23 mouse cellular contexts compared by ENCODE assay signal in the genomic region with DNA sequence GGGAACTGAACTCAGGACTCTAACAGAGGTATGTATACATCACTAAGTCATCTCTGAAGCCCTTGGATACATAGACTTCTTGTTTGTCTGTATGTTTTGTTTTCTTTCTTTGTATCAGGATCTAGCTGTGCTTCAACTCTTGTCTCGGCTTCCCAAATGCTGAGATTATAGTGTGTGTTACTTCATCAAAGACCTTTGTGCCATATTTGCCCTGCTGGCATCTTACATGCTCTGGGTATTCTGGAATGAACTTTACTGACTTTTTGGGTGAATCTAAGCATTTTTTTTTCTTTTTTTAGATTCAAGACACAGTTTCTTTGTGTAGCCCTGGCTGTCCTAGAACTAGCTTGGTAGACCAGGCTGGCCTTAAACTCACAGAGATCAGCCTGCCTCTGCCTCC. TPM values are rescaled to one million over a fixed set of nuclear protein-coding genes. Genes with fewer than 3 reads are reported as not detected.
DNase-seq lines count a peak whose midpoint lies in the region; ATAC-seq and TF ChIP-seq lines count a peak whose summit lies in the region.
"Had no signal": no experiment of that assay in that cellular context is flagged by ENCODE, and none has a peak within 500 bp of the region (broad histone marks: within the 10 kb centered on the region; RNA-seq: fewer than 3 reads in every experiment).

No protein-coding gene starts in this region.

- no peak overlapping the region for H3K4me2 ChIP-seq in liver, postnatal 0 days (ENCODE audit: low read depth, low read length)

- H3K9ac ChIP-seq in liver, adult 2 months (ENCODE audit: low read depth, low read length), result no peak overlapping the region
- H3K9ac ChIP-seq in liver, postnatal 0 days (replicated peaks), result no peak overlapping the region

- H3K4me1 ChIP-seq in liver, adult 2 months (ENCODE audit: control insufficient read depth, insufficient read depth, low read length), result no peaks in the 10 kb centered on the region
- no peaks in the 10 kb centered on the region for H3K4me1 ChIP-seq in liver, postnatal 0 days (ENCODE audit: insufficient read depth)
- H3K4me1 ChIP-seq in brown adipose tissue, adult 24 weeks (ENCODE audit: control insufficient read depth, insufficient read depth, insufficient read length, low read length), result no peaks in the 10 kb centered on the region; the same call in 1 of the 2 replicates

- peaks cover 62% of the 10 kb centered on the region for H3K36me3 ChIP-seq in liver, adult 2 months (ENCODE audit: control insufficient read depth, insufficient read depth, low read length)
- H3K36me3 ChIP-seq in liver, postnatal 0 days (replicated peaks; ENCODE audit: insufficient read depth, low read length), result peaks cover 43% of the 10 kb centered on the region
- H3K36me3 ChIP-seq: G1E had no signal

- no peak for TF ChIP-seq POLR2A in liver, adult 2 months (IDR thresholded peaks at IDR 0.05; ENCODE audit: extremely low read depth, insufficient read depth, low read length)

- no peaks in the 10 kb centered on the region for H3K27me3 ChIP-seq in liver, adult 2 months (ENCODE audit: control insufficient read depth, insufficient read depth, low read length)
- no peaks in the 10 kb centered on the region for H3K27me3 ChIP-seq in liver, postnatal 0 days (ENCODE audit: insufficient read depth, low read length)
- H3K27me3 ChIP-seq: CH12.LX, Patski had no signal

- H3K79me2 ChIP-seq in liver, adult 2 months (ENCODE audit: control insufficient read depth, insufficient read depth, low read length), result 0 out of 2 replicates have a peak, but pooled peaks cover 2% of the 10 kb centered on the region

- H3K27ac ChIP-seq in liver, adult 2 months (replicated peaks; ENCODE audit: insufficient read depth, low read depth, low read length), result no peak overlapping the region
- no peak overlapping the region for H3K27ac ChIP-seq in liver, postnatal 0 days (ENCODE audit: low read depth)
- H3K27ac ChIP-seq in brown adipose tissue, adult 24 weeks (replicated peaks; ENCODE audit: low read depth, low read length), result peak overlapping the region; percentile 82

- 34% methylated on average over 1 of the region's 1 CpGs for WGBS in liver, adult 2 months
- WGBS in liver, postnatal 0 days (ENCODE audit: insufficient replicate concordance), result 84% methylated on average over 1 of the region's 1 CpGs

- TF ChIP-seq CTCF in liver, adult 2 months (IDR thresholded peaks at IDR 0.05; ENCODE audit: low read depth, low read length), result no peak
- TF ChIP-seq CTCF in liver, postnatal 0 days (IDR thresholded peaks at IDR 0.05; ENCODE audit: low read depth), result no peak

- no peaks in the 10 kb centered on the region for H3K9me3 ChIP-seq in liver, postnatal 0 days (ENCODE audit: low read length)
- H3K9me3 ChIP-seq: G1E had no signal

- peak; percentile 55 for DNase-seq in liver, adult 2 months (ENCODE audit: extremely low read depth, low read depth, low spot score)
- DNase-seq in liver, postnatal 0 days, result no peak
- DNase-seq in adipocyte (ENCODE audit: low spot score), result peak; percentile 64
- DNase-seq in heart, postnatal 14 days, result no peak
- DNase-seq in kidney, postnatal 14 days, result no peak
- DNase-seq: adrenal gland, adult 2 months; adrenal gland, adult 8-10 months; adrenal gland, postnatal 10 days; adrenal gland, postnatal 14 days; adrenal gland, postnatal 25 days; adrenal gland, postnatal 36 days; B cell, adult 2 months; cerebellum, adult 11 months; cerebellum, adult 11-12 months; cerebellum, adult 18-20 months; cerebellum, adult 2 months; cerebellum, adult 8-10 months had no signal

- no peak for ATAC-seq in liver, postnatal 0 days
- ATAC-seq: activated CD4-positive, CD25-positive, alpha-beta regulatory T cell, adult 4 months; CD4-positive, CD25-positive, alpha-beta regulatory T cell, adult 4 months; Patski had no signal

- no peak overlapping the region for H3K4me3 ChIP-seq in liver, adult 2 months (ENCODE audit: insufficient read depth, low read depth, low read length)
- no peak overlapping the region for H3K4me3 ChIP-seq in liver, postnatal 0 days (ENCODE audit: low read depth, low read length)
- no peak overlapping the region for H3K4me3 ChIP-seq in brown adipose tissue, adult 24 weeks (ENCODE audit: insufficient read depth, low read depth, low read length)

- intact Hi-C loops in heart, postnatal 14 days (cut with DNase I), result loop anchor here (5.0 kb wide), 1 partner anchor 163 kb away; no protein-coding TSS in a partner anchor

- no peak for TF ChIP-seq EP300 in liver, postnatal 0 days (IDR thresholded peaks at IDR 0.05; ENCODE audit: low read depth)

RNA-seq across cellular contexts. Expression of a gene that starts 15.3 kb away (rescaled TPM):
- 89.0 and 98.6 TPM in 2 replicates for total RNA-seq in liver, adult 2 months (2014; rRNA removed)
- 61.4 and 71.3 TPM in 2 replicates for polyA plus RNA-seq in liver, adult 2 months (2012; rRNA removed)
- 14.9 and 17.2 TPM in 2 replicates for polyA plus RNA-seq in liver, postnatal 0 days (2015; fragmentation: Nextera tagmentation; extraction: Ambion mirVana)
- polyA plus RNA-seq in brown adipose tissue, adult 24 weeks (2012; ENCODE audit: insufficient read depth, insufficient read length, missing spikeins), result 81.3 and 132 TPM in 2 replicates
- 100 to 1,000 TPM; 255 TPM for total RNA-seq in heart, postnatal 14 days (2021)

RNA-seq across cellular contexts. Expression of a gene that starts 45.4 kb away (rescaled TPM):
- total RNA-seq in liver, adult 2 months (2014; rRNA removed), result 17.8 and 22.6 TPM in 2 replicates
- 13.8 and 14.3 TPM in 2 replicates for polyA plus RNA-seq in liver, adult 2 months (2012; rRNA removed)
- polyA plus RNA-seq in liver, postnatal 0 days (2015; fragmentation: Nextera tagmentation; extraction: Ambion mirVana), result 13.4 and 14.7 TPM in 2 replicates
- 13.1 and 20.3 TPM in 2 replicates for polyA plus RNA-seq in brown adipose tissue, adult 24 weeks (2012; ENCODE audit: insufficient read depth, insufficient read length, missing spikeins)
- 10 to 100 TPM; 25.1 to 25.2 TPM for total RNA-seq in heart, postnatal 14 days (2021)

Comparison
In these comparisons a context has a peak if more than half of its experiments do, and no peak if none do; other contexts are left out.
1. DNase-seq: peak in liver, adult 2 months (single experiment) and adipocyte (single experiment); none in liver, postnatal 0 days (single experiment), heart, postnatal 14 days (0 of 2) and kidney, postnatal 14 days (single experiment).